Mouse (Mus musculus): ENCODE data around the gene Ankrd55. TPM values are rescaled to one million over a fixed set of nuclear protein-coding genes. Genes with fewer than 3 reads are reported as not detected.

Gene Ankrd55
- polyA plus RNA-seq, 1 experiment, result 3.0 TPM

- TF ChIP-seq CTCF (IDR thresholded peaks at IDR 0.05; ENCODE audit: low read depth, low read length) (no peak), POLR2A (IDR thresholded peaks at IDR 0.05; ENCODE audit: borderline replicate concordance, low read depth, low read length) (no peak)
- Histone ChIP-seq H3K4me1 (ENCODE audit: control insufficient read depth, insufficient read depth, low read length) (peaks cover 67% of the 10 kb centered on the region), H3K4me3 (ENCODE audit: insufficient read depth, low read length) (no peak overlapping the region), H3K27ac (ENCODE audit: insufficient read depth, low read depth, low read length) (no peak overlapping the region)
Measured at GRCm38 (mm10) chr13:112346659-112347142, 58.5 kb downstream of the Ankrd55 start.

GRCm38 (mm10) chr13:112348250-112348649, 60.0 kb downstream of the Ankrd55 start:
- Histone ChIP-seq H3K4me1 (ENCODE audit: control insufficient read depth, insufficient read depth, low read length) (peaks cover 61% of the 10 kb centered on the region), H3K4me3 (ENCODE audit: insufficient read depth, low read length) (peak overlapping the region; percentile 45), H3K27ac (ENCODE audit: insufficient read depth, low read depth, low read length) (peak overlapping the region; percentile 87)
- TF ChIP-seq CTCF (IDR thresholded peaks at IDR 0.05; ENCODE audit: low read depth, low read length) (no peak), POLR2A (IDR thresholded peaks at IDR 0.05; ENCODE audit: borderline replicate concordance, low read depth, low read length) (no peak)

- Histone ChIP-seq H3K27ac (ENCODE audit: insufficient read depth, low read depth, low read length) (peak overlapping the region; percentile 87), H3K4me1 (ENCODE audit: control insufficient read depth, insufficient read depth, low read length) (peaks cover 61% of the 10 kb centered on the region), H3K4me3 (ENCODE audit: insufficient read depth, low read length) (peak overlapping the region; percentile 45)
- no peak for TF ChIP-seq CTCF (IDR thresholded peaks at IDR 0.05; ENCODE audit: low read depth, low read length)
- no peak for TF ChIP-seq POLR2A (IDR thresholded peaks at IDR 0.05; ENCODE audit: borderline replicate concordance, low read depth, low read length)
Measured at GRCm38 (mm10) chr13:112348896-112349484, 60.7 kb downstream of the Ankrd55 start.

DNA sequence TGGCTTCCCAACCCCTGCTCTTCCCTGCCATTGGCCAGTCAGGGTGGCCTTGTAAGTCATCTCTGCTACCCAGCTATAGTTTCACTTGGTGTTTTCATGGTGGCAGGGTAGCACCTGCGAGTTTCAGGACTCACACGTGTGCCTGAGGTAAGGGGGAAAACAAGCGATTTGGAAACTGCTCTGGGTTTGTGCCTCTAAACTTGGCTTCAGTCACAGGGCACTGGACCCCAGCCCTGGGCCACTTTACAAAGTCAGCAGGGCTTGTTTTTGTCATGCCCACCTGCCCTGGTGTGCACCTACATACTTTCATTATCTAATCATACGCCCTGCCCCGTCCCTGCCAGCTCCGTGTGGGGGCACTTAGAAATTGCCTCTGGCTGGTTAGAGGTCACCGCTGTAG, 61.2 kb downstream of the Ankrd55 start:
- TF ChIP-seq CTCF (IDR thresholded peaks at IDR 0.05; ENCODE audit: low read depth, low read length) (no peak), POLR2A (IDR thresholded peaks at IDR 0.05; ENCODE audit: borderline replicate concordance, low read depth, low read length) (no peak)
- Histone ChIP-seq H3K4me3 (ENCODE audit: insufficient read depth, low read length) (no peak overlapping the region), H3K4me1 (ENCODE audit: control insufficient read depth, insufficient read depth, low read length) (peaks cover 64% of the 10 kb centered on the region), H3K27ac (ENCODE audit: insufficient read depth, low read depth, low read length) (peak overlapping the region; percentile 87)

DNA sequence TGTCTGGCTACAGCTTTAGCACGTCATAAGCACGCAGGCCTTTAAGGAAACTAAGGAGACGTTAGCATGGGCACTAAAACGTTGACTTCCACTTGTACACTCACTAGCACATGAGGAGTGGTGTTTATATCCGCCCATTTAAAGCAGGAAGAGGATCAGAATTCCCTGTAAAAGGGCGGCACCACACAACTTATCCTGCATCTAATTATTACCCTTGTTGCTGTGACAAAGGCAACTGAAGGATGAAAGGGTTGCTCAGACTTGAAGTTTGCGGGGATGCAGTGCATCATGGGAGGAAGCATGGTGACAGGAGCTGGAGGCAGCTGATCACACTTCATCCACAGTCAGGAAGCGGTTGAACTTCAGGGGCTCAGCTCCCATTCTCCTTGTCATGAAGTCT, 63.7 kb downstream of the Ankrd55 start:
- H3K27ac ChIP-seq (ENCODE audit: insufficient read depth, low read depth, low read length), result no peak overlapping the region
- peaks cover 44% of the 10 kb centered on the region for H3K4me1 ChIP-seq (ENCODE audit: control insufficient read depth, insufficient read depth, low read length)
- no peak overlapping the region for H3K4me3 ChIP-seq (ENCODE audit: insufficient read depth, low read length)
- TF ChIP-seq CTCF (IDR thresholded peaks at IDR 0.05; ENCODE audit: low read depth, low read length) (no peak), POLR2A (IDR thresholded peaks at IDR 0.05; ENCODE audit: borderline replicate concordance, low read depth, low read length) (no peak)

DNA sequence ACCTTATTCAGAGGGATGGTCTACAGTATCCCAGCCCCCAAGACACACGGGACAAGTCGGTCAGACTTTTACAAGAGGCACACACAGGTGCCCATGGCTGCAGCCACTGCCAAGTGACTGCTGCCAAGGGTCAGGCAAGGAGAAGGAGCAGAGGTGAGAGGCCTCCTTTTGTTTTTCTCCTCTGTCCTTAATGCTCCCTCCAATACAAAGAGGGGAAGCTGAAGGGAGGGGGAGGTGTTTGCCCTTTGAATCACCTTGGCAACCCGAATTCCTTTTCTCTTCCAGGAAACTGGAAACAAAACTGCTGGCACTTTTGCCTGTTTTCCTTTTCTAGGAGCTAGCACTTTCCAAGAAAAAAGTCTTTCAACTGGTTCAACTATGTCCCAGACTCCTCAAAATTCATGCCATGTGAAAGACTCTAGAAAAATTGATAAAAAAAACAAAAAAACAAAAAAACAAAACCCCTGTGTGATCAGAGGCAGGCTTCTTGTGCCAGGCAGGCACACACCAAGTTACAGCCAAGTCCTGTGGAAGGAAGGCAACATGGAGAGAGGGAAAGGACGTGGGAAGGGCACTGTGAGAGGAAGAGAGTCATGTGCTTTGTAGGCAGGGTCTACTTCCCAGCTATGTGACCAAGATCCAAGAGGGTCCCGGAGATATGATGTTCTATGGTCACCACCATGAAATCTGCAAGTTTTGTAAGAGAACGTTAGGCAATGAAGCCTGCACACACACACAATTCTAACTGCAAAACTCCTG, 66.0 kb downstream of the Ankrd55 start:
- no peak overlapping the region for H3K27ac ChIP-seq (ENCODE audit: insufficient read depth, low read depth, low read length)
- TF ChIP-seq CTCF (IDR thresholded peaks at IDR 0.05; ENCODE audit: low read depth, low read length) (no peak), POLR2A (IDR thresholded peaks at IDR 0.05; ENCODE audit: borderline replicate concordance, low read depth, low read length) (no peak)
- H3K4me3 ChIP-seq (ENCODE audit: insufficient read depth, low read length), result no peak overlapping the region
- peaks cover 22% of the 10 kb centered on the region for H3K4me1 ChIP-seq (ENCODE audit: control insufficient read depth, insufficient read depth, low read length)

DNA sequence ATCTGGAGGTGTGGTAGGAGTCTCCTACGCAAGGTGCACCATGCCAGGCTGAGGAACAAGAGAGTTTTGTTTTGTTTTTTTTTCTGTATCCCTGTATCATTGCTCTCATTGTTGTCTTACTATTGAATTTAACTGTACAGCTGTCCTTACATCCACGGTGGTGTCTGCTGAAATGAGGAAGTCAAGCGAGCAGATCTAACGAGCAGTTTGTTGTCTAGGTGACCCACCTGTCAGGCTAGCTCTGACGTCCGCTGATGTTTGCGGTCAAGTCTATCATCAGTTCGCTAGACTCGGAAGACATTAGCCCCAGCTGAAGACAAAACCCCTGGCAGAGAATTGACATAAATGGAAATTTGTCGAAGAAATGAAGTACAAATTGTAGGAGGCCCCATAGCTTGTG, 66.7 kb downstream of the Ankrd55 start:
- H3K4me3 ChIP-seq (ENCODE audit: insufficient read depth, low read length), result no peak overlapping the region
- TF ChIP-seq CTCF (IDR thresholded peaks at IDR 0.05; ENCODE audit: low read depth, low read length) (no peak), POLR2A (IDR thresholded peaks at IDR 0.05; ENCODE audit: borderline replicate concordance, low read depth, low read length) (no peak)
- H3K27ac ChIP-seq (ENCODE audit: insufficient read depth, low read depth, low read length), result no peak overlapping the region
- peaks cover 16% of the 10 kb centered on the region for H3K4me1 ChIP-seq (ENCODE audit: control insufficient read depth, insufficient read depth, low read length)

- Histone ChIP-seq H3K4me3 (ENCODE audit: insufficient read depth, low read length) (no peak overlapping the region), H3K27ac (ENCODE audit: insufficient read depth, low read depth, low read length) (no peak overlapping the region), H3K4me1 (ENCODE audit: control insufficient read depth, insufficient read depth, low read length) (peaks cover 16% of the 10 kb centered on the region)
- TF ChIP-seq CTCF (IDR thresholded peaks at IDR 0.05; ENCODE audit: low read depth, low read length), result no peak
- no peak for TF ChIP-seq POLR2A (IDR thresholded peaks at IDR 0.05; ENCODE audit: borderline replicate concordance, low read depth, low read length)
Measured at GRCm38 (mm10) chr13:112355794-112356486, 67.7 kb downstream of the Ankrd55 start.

DNA sequence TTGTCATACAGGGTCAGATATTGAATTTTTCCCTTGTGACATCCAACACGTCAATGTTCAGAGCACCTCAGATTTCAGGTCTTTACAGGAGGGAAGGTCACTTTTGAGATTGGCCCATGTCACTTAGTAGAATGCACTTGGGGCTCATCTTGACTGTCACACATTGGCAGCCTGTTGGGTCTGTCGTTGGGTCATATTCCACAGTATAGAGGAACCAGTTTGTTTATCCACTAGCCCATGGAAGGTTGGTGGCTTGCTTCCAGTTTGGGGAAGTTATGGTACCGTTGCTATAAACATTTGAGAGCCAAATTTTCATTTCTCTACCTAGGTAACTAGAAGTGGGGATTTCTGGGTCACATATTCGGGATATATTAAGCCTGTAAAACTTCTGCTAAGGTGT, 73.3 kb downstream of the Ankrd55 start:
- H3K4me1 ChIP-seq (ENCODE audit: control insufficient read depth, insufficient read depth, low read length), result peaks cover 26% of the 10 kb centered on the region
- peak overlapping the region; percentile 9; the same call in 1 of the 2 replicates for H3K27ac ChIP-seq (ENCODE audit: insufficient read depth, low read depth, low read length)
- TF ChIP-seq POLR2A (IDR thresholded peaks at IDR 0.05; ENCODE audit: borderline replicate concordance, low read depth, low read length), result no peak
- H3K4me3 ChIP-seq (ENCODE audit: insufficient read depth, low read length), result no peak overlapping the region

DNA sequence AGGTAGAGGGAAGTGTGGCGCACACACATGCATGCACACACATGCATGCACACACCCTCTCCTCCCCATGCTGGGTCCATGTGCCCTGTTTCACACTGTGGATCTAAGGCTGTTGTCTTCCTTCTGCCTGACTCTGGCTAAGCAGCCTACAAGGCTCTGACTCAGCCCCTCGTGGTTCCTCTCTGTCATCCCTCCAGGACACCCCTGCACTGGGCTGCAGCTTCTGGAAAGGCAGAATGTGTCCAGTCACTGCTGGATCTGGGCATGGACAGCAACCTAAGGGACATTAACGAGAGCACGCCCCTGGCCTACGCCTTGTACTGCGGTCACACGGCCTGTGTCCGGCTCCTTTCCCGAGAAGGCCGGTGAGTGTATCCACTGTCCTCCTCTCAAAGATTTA, 75.0 kb downstream of the Ankrd55 start:
- H3K4me1 ChIP-seq (ENCODE audit: control insufficient read depth, insufficient read depth, low read length), result peaks cover 42% of the 10 kb centered on the region
- TF ChIP-seq CTCF (IDR thresholded peaks at IDR 0.05; ENCODE audit: low read depth, low read length) (no peak), POLR2A (IDR thresholded peaks at IDR 0.05; ENCODE audit: borderline replicate concordance, low read depth, low read length) (no peak)
- H3K4me3 ChIP-seq (ENCODE audit: insufficient read depth, low read length), result peak overlapping the region; percentile 37
- peak overlapping the region; percentile 84 for H3K27ac ChIP-seq (ENCODE audit: insufficient read depth, low read depth, low read length)

Data from bone marrow macrophage, adult 2 months (primary cell).